Mouse (Mus musculus) midbrain, embryonic 11.5 days (tissue): ENCODE results near the gene Cntnap1. TPM values are rescaled to one million over a fixed set of nuclear protein-coding genes. Genes with fewer than 3 reads are reported as not detected.
"Not testable (repeated sequence)": the region's sequence is repeated elsewhere in the genome, so short reads cannot be mapped to it uniquely, and the experiment has no call there.

Source experiments
- ATAC-seq: fragments of 200-750 bp; cut with Nextera tagmentation; 2 replicates; pipeline ENCODE4 v1.8.0; 2017; ENCODE audit warnings: moderate TSS enrichment, moderate library complexity; ENCODE audit not compliant: low FRiP score
- DNase-seq: peaks from one replicate; pipeline ENCODE4 v3.0.0; 2015; ENCODE audit warnings: low spot score; ENCODE audit errors: missing footprints
- H3K27ac ChIP-seq: fragments of 300-500 bp; sonication (generic); 2 replicates; pipeline ENCODE4 v1.5.1; 2014; ENCODE audit warnings: low read depth, low read length
- H3K27me3 ChIP-seq: fragments of 300-500 bp; sonication (generic); 2 replicates; pipeline ENCODE4 v1.6.1; 2014; ENCODE audit warnings: mild to moderate bottlenecking, low read length, moderate library complexity, mixed read lengths; ENCODE audit not compliant: control insufficient read depth, insufficient read depth
- H3K36me3 ChIP-seq: fragments of 300-500 bp; sonication (generic); 2 replicates; pipeline ENCODE4 v1.6.1; 2014; ENCODE audit warnings: mild to moderate bottlenecking, low read length, moderate library complexity, mixed read lengths; ENCODE audit not compliant: control insufficient read depth, insufficient read depth
- H3K4me1 ChIP-seq: fragments of 300-500 bp; sonication (generic); 2 replicates; pipeline ENCODE4 v1.6.1; 2014; ENCODE audit warnings: low read length; ENCODE audit not compliant: control insufficient read depth, insufficient read depth
- H3K4me2 ChIP-seq: fragments of 300-500 bp; sonication (generic); 2 replicates; pipeline ENCODE4 v1.6.1; 2014; ENCODE audit warnings: mild to moderate bottlenecking, moderate library complexity
- H3K4me3 ChIP-seq: fragments of 300-500 bp; sonication (generic); 2 replicates; pipeline ENCODE4 v1.5.1; 2014; ENCODE audit warnings: low read depth, low read length
- H3K9ac ChIP-seq: fragments of 300-500 bp; sonication (generic); 2 replicates; pipeline ENCODE4 v1.6.1; 2014; ENCODE audit warnings: low read length
- H3K9me3 ChIP-seq: fragments of 300-500 bp; sonication (generic); 2 replicates; pipeline ENCODE4 v1.6.1; 2016; ENCODE audit warnings: low read length; ENCODE audit not compliant: control insufficient read depth
- WGBS: fragments of 180-500 bp; shearing (Covaris S2); extraction: QIAGEN DNeasy Blood & Tissue Kit; methylation state at CpG from one replicate; pipeline ENCODE4 v1.1.7; 2014; 5-methylcytosine and 5-hydroxymethylcytosine counted together
- polyA plus RNA-seq: library from polyadenylated mRNA; unstranded; fragments of >200 nt; fragmentation: Nextera tagmentation; extraction: Ambion mirVana; gene quantifications from 2 replicates; pipeline ENCODE4 v1.2.1, GENCODE M21; 2014

Gene Cntnap1
- polyA plus RNA-seq, 1 experiment from 2014 or later, result 0.30 TPM

DNA sequence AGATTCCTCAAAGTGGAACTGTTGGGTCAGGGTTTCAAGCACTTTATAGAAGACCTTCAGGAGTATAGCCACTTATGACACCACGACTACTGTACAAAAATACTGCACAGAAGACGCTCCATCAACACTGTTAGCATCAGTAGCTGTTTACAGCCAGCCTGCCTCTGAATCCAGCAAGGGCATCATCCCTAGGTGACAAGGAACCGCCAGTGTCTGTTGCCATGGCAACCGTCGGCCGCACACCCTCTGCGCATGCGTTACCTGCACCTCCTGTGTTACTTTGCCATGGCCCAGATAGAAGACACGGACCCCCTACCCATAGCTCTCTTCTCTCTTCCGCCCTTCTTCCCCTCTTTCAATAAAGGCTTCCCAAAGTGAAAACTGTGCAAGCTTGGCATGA is 23.9 kb upstream of the Cntnap1 start:
- H3K9me3 ChIP-seq, result no peaks in the 10 kb centered on the region
- no peak overlapping the region for H3K27ac ChIP-seq
- H3K4me2 ChIP-seq, result no peak overlapping the region
- H3K9ac ChIP-seq, result no peak overlapping the region
- 18% methylated on average over 10 of the region's 10 CpGs for WGBS
- H3K27me3 ChIP-seq, result no peaks in the 10 kb centered on the region
- no peaks in the 10 kb centered on the region for H3K36me3 ChIP-seq
- DNase-seq (peak; percentile 91), ATAC-seq (no peak)
- no peak overlapping the region for H3K4me3 ChIP-seq
- peaks cover 3% of the 10 kb centered on the region; the same call in 1 of the 2 replicates for H3K4me1 ChIP-seq

DNA sequence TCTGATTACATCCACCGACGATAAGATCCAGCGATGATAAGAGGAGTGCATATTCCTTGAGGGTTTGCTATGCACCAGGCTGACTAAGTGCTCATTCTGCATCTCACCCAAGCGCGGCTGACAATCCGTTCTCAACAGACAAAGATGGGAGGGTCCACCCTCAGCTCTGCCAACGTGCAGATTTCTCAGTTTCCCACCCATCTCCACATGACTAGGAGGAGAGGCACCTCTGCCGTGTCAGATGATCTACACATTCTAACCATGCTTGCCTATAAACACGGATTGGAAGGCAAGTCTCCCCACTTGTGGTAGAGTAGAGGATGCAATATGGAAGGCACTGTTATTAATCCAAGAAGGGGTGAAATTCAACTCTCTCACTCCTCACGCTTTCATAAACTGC is 21.6 kb upstream of the Cntnap1 start:
- 70% methylated on average over 10 of the region's 10 CpGs for whole genome bisulfite sequencing
- ATAC-seq (no peak), DNase-seq (peak; percentile 64)
- H3K27me3 ChIP-seq, result no peaks in the 10 kb centered on the region
- H3K4me3 ChIP-seq, result no peak overlapping the region
- peaks cover 3% of the 10 kb centered on the region; the same call in 1 of the 2 replicates for H3K4me1 ChIP-seq
- no peak overlapping the region for H3K27ac ChIP-seq
- H3K9ac ChIP-seq, result no peak overlapping the region
- no peak overlapping the region for H3K4me2 ChIP-seq
- no peaks in the 10 kb centered on the region for H3K36me3 ChIP-seq
- H3K9me3 ChIP-seq, result no peaks in the 10 kb centered on the region

DNA sequence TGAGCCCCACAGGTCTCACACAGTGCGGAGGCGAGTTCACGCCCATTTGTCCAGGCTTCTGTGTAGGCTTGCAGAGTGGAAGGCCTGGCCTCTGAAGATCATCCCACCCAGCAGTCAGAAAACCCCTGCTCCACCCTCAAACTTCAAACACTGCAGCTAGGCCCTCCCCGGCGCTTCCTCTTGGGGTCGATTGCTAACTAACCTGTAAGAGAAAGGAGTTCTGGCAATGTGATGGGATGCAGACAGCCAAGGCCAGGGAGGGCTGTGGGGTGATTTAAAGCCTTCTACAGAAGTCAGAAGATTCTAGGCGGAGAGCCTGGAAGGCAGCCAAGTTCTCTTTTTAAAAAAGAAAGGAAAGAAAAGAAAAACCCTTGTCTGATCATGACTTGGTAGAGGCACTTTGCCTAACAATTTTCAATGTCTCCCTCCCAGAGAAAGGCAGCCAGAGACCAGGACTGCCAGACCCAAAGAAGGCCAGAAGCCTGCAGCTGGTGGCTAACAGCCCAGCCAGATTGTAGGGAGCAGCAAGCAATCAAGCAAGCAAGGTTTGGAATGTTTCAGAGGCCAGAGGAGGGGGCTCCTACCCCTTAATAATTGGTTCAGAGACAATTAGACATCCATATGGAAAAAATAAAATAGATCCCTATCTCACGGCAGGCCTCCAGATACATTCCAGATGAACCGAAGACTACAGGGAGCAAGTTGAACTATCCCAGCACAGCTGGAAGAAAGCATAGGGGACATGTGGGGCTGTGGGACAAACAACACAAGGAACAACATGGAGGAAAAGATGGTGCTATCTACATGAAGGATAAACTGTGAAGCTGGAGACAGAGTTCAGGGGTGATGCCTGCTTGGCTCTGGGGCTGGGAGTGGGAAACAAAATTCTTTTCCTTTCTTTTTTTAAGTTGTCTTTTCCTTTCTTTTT is 20.9 kb upstream of the Cntnap1 start:
- Histone ChIP-seq H3K9ac (no peak overlapping the region), H3K36me3 (no peaks in the 10 kb centered on the region)
- 72% methylated on average over 9 of the region's 9 CpGs for WGBS

DNA sequence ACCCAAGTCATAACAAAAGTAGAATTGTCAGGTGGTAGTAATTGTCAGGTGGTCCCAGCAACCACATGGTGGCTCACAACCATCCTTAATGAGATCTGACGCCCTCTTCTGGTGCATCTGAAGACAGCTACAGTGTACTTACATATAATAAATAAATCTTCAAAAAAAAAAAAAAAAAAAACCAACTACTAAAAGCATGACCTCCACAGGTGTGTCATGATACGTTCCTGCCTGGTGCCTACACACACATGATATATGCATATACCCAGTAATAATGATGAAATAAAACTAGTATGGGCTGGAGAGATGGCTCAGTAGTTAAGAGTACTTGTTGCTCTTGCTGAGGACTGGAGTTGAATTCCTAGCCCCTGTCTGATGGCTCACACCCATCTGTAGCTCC is 19.3 kb upstream of the Cntnap1 start:
- ATAC-seq (no peak), DNase-seq (peak; percentile 21)
- H3K4me2 ChIP-seq, result no peak overlapping the region
- peaks cover 4% of the 10 kb centered on the region; the same call in 1 of the 2 replicates for H3K4me1 ChIP-seq
- 50% methylated on average over 2 of the region's 2 CpGs for WGBS
- H3K9me3 ChIP-seq, result no peaks in the 10 kb centered on the region
- H3K27ac ChIP-seq, result no peak overlapping the region
- H3K36me3 ChIP-seq, result no peaks in the 10 kb centered on the region
- H3K9ac ChIP-seq, result no peak overlapping the region
- no peaks in the 10 kb centered on the region; the same call in 1 of the 2 replicates for H3K27me3 ChIP-seq
- H3K4me3 ChIP-seq, result no peak overlapping the region

More for the DNA sequence above, 20.9 kb upstream of the Cntnap1 start:
- ATAC-seq (no peak), DNase-seq (peak; percentile 59)
- Histone ChIP-seq H3K27ac (no peak overlapping the region), H3K4me3 (no peak overlapping the region), H3K27me3 (no peaks in the 10 kb centered on the region), H3K4me1 (no peaks in the 10 kb centered on the region), H3K4me2 (no peak overlapping the region), H3K9me3 (no peaks in the 10 kb centered on the region)

DNA sequence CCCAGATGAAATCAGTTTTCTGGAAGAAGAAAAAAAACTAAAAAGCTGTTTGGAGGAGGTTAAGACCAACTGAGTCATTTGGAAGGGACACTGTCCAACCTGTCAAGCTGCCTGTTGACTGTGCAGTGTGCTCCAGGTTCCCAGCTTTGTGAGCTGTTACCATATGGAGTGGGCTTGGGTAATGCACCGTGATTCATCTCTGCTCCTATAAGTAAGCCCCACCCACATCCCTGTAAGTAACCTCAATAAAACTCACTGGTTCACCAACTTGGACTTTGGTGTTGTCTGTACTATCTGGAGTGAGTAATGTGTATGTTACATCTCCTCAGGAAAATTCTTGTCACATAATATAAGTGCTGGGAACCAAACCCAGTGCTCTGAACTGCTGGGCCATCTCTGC is 17.5 kb upstream of the Cntnap1 start:
- Histone ChIP-seq H3K9ac (no peak overlapping the region), H3K9me3 (no peaks in the 10 kb centered on the region), H3K27me3 (peaks cover 4% of the 10 kb centered on the region), H3K4me1 (peaks cover 7% of the 10 kb centered on the region; the same call in 1 of the 2 replicates), H3K27ac (no peak overlapping the region), H3K36me3 (no peaks in the 10 kb centered on the region), H3K4me2 (no peak overlapping the region), H3K4me3 (no peak overlapping the region)
- no peak for ATAC-seq
- DNase-seq, result no peak
- WGBS, result 93% methylated on average over 1 of the region's 1 CpGs

DNA sequence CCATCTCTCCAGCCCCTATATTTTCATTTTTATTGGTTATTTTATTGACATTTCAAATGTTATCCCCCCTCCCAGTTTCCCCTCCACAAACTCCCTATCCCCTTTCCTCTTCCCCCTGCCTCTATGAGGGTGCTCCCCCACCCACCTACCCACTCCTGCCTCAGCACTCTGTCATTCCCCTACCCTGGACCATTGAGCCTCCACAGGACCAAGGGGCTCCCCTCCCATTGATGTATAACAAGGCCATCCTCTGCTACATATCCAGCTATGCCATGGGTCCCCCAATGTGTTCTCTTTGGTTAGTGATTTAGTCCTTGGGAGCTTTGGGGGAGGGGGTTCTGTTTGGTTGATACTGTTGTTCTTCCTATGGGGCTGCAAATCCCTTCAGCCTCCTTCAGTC is 15.7 kb upstream of the Cntnap1 start:
- ATAC-seq (no peak), DNase-seq (peak; percentile 64)
- H3K36me3 ChIP-seq, result no peaks in the 10 kb centered on the region
- H3K27me3 ChIP-seq, result peaks cover 4% of the 10 kb centered on the region
- H3K9ac ChIP-seq, result no peak overlapping the region
- H3K27ac ChIP-seq, result no peak overlapping the region
- no peak overlapping the region for H3K4me3 ChIP-seq
- H3K9me3 ChIP-seq, result no peaks in the 10 kb centered on the region
- no peak overlapping the region for H3K4me2 ChIP-seq
- peaks cover 7% of the 10 kb centered on the region; the same call in 1 of the 2 replicates for H3K4me1 ChIP-seq

DNA sequence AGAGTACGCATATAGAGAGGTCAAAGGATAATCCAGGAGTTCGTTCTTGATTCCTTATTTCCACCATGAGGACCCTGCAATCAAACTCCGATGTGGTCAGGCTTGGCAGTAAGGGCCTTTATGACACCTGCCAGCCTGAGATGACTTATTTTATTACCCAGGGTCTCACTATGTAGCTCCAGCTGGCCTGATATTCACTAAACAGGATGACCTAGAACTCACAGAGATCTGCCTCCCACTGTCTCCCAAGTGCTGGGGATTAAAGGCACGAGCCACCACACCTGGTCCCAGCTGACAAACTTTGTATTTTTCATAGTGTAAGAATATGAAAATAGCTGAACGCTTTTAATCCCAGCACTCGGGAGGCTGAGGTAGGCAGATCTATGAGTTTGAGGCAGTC is 15.2 kb upstream of the Cntnap1 start:
- Histone ChIP-seq H3K27ac (no peak overlapping the region), H3K4me2 (no peak overlapping the region), H3K4me3 (no peak overlapping the region), H3K27me3 (peaks cover 4% of the 10 kb centered on the region), H3K36me3 (no peaks in the 10 kb centered on the region), H3K9ac (no peak overlapping the region), H3K4me1 (peaks cover 7% of the 10 kb centered on the region; the same call in 1 of the 2 replicates), H3K9me3 (no peaks in the 10 kb centered on the region)
- WGBS, result 73% methylated on average over 6 of the region's 6 CpGs
- DNase-seq (peak; percentile 61), ATAC-seq (no peak)

DNA sequence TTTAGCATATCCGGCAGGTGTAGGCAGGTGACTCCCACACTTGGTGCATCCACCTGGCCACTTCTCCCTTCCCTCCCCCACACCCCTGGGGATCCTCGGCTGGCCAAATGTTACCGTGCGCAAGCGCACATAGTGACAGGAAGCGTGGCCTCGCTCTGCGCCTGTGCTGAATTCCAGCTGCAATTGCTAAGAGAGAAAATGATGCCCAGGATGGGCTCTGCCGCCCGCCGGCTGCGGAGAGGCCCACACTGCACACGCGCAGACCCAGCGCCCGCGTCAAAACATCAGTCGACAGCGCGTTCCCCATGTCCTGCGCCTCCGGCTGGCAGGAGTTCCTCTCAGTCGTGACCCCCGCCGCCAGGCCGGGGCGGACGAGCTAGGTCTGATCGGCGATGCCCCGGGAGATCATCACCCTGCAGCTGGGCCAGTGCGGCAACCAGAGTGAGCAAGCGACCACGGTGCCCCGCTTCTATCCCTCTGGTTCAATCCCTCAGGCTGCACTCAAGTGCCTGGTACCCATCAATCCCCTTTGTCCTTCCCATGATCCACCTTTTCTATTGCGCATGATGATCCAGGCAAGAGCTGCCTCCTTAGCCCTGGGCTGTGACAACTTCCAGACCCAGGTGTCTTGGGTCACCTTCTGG is 14.5 kb upstream of the Cntnap1 start, which contains the start of gene Tubg2:
Gene Tubg2 (plus strand): TSS at position 180 of the 644 bp plus-strand sequence.
- 2% methylated on average over 36 of the region's 36 CpGs for WGBS
- H3K9me3 ChIP-seq, result no peaks in the 10 kb centered on the region
- H3K27ac ChIP-seq, result peak within 1 kb of the TSS; percentile 54; the same call in 1 of the 2 replicates
- H3K36me3 ChIP-seq, result no peaks in the 10 kb centered on the region
- peak within 1 kb of the TSS; percentile 63 for H3K9ac ChIP-seq
- peaks cover 4% of the 10 kb centered on the region for H3K27me3 ChIP-seq
- ATAC-seq (peak; percentile 70), DNase-seq (peak; percentile 93)
- H3K4me1 ChIP-seq, result peaks cover 7% of the 10 kb centered on the region; the same call in 1 of the 2 replicates
- H3K4me2 ChIP-seq, result peak within 1 kb of the TSS; percentile 64
- peak within 1 kb of the TSS; percentile 31 for H3K4me3 ChIP-seq

DNA sequence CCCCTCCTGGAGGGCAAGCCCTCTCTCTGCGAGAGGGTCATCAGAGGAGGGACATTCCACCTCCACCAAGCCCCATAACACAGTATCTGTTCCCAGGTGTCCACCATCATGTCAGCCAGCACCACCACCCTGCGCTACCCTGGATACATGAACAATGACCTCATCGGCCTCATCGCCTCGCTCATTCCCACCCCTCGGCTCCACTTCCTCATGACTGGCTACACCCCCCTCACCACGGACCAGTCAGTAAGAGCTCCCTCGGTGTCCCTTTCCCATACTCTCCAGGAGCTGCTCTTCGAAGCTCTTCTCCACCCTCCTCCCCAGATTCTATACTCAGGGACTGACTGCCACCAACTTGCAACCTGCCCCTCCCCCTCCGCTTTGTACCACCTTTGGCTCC is 10.2 kb upstream of the Cntnap1 start:
- WGBS, result 73% methylated on average over 8 of the region's 10 CpGs
- not testable (repeated sequence) for H3K9ac ChIP-seq

More for the DNA sequence above, 10.2 kb upstream of the Cntnap1 start:
- H3K27me3 ChIP-seq, result peaks cover 34% of the 10 kb centered on the region
- not testable (repeated sequence) for H3K36me3 ChIP-seq, H3K4me3 ChIP-seq, H3K27ac ChIP-seq, H3K9me3 ChIP-seq, DNase-seq, ATAC-seq, H3K4me2 ChIP-seq
- H3K4me1 ChIP-seq, result peaks cover 11% of the 10 kb centered on the region
